Mouse (Mus musculus): ENCODE data around the gene Tubb2b.

GRCm38 (mm10) chr13:34109035-34109676 lies 21.1 kb downstream of the Tubb2b start:
- no peak for TF ChIP-seq CTCF (conservative IDR thresholded peaks at IDR 0.05; ENCODE audit: low read length)
- no peak for TF ChIP-seq POU5F1 (IDR thresholded peaks at IDR 0.05; ENCODE audit: borderline replicate concordance, low read length)
- no peak for TF ChIP-seq NANOG (IDR thresholded peaks at IDR 0.05; ENCODE audit: borderline replicate concordance, low read length)
